Mouse (Mus musculus): Measurements from ENCODE around the gene Slc16a11.

GRCm38 (mm10) chr11:70168136-70168535 is 44.4 kb upstream of the Slc16a11 start:
- no peak for TF ChIP-seq CTCF (IDR thresholded peaks at IDR 0.05)
- no peak for TF ChIP-seq POLR2A (IDR thresholded peaks at IDR 0.05; ENCODE audit: insufficient read depth, low read depth, low read length)
- TF ChIP-seq EP300 (IDR thresholded peaks at IDR 0.05; ENCODE audit: insufficient read depth, low read depth, low read length), result no peak

All from heart, adult 2 months (tissue).